Mouse (Mus musculus): ENCODE measurements around the gene Cyp27b1.

The Cyp27b1 gene

DNA sequence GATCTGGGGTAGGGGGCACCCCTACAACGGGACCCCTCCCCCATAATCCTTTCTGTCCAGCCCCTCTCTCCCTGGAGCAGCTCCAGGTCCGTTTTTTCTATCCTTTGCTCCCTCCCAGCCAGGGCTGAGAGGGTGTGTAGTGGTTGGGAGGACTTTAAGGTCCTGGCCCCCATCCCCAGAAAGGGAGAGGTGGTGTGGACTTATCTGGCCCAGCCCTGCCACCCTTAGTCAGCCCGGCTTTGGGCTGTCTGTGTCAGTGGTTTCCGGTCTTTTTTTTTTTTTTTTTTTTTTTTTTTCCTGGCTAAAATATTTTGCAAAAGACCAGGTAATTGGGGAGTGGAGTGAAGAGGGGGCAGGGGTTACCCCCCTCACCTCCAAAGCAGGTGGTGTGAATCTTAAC lies 44.7 kb downstream of the Cyp27b1 start:
- no peak for DNase-seq

GRCm38 (mm10) chr10:127094382-127094802 lies 46.3 kb downstream of the Cyp27b1 start:
- peak; percentile 50 for DNase-seq

GRCm38 (mm10) chr10:127098514-127098913 lies 50.5 kb downstream of the Cyp27b1 start:
- no peak for DNase-seq

- DNase-seq = no peak
These were observed 51.1 kb downstream of the Cyp27b1 start for GRCm38 (mm10) chr10:127099191-127099590.

GRCm38 (mm10) chr10:127099868-127100267 lies 51.8 kb downstream of the Cyp27b1 start:
- DNase-seq = no peak

DNA sequence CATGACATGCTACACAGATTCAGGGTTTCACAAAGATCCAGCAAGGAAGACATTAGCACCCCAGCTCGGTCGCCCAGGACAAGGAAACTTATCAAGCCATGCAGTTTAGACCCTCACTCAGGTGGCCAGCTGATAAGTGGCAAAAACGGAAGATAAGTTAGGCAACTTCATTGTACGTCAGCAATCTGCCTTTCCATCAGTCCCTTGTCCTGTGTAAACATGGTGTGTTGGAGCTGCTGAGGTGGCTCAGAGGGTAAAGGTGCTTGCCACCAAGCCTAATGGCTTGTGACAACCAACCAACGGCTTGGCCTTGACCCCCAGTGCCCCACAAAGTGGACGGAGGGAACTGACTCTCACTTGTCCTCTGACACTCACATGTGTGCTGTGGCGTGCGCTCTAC lies 52.4 kb downstream of the Cyp27b1 start:
- DNase-seq = no peak

- no peak for DNase-seq
These were observed 53.1 kb downstream of the Cyp27b1 start for GRCm38 (mm10) chr10:127101151-127101550.

Measured in cerebellum, adult 8-10 months (tissue).